ENCODE assay signal across 23 mouse cellular contexts in genomic region chr6:145296979-145297378, GRCm38 (mm10).
"Had no signal": no experiment of that assay in that cellular context is flagged by ENCODE, and none has a peak within 500 bp of the region (broad histone marks: within the 10 kb centered on the region; RNA-seq: fewer than 3 reads in every experiment).

No protein-coding gene starts in this region.

- H3K36me3 ChIP-seq: heart, embryonic 13.5 days; heart, embryonic 15.5 days; hindbrain, embryonic 13.5 days; hindbrain, embryonic 15.5 days; kidney, embryonic 15.5 days; limb, embryonic 10.5 days; limb, embryonic 12.5 days; liver, embryonic 13.5 days had no signal

- H3K27me3 ChIP-seq: hindbrain, embryonic 13.5 days; hindbrain, embryonic 15.5 days; kidney, embryonic 15.5 days; limb, embryonic 12.5 days; liver, embryonic 13.5 days had no signal

- H3K9ac ChIP-seq: heart, embryonic 13.5 days; heart, embryonic 15.5 days; hindbrain, embryonic 13.5 days; hindbrain, embryonic 15.5 days; kidney, embryonic 15.5 days; limb, embryonic 12.5 days; liver, embryonic 13.5 days had no signal

- H3K9me3 ChIP-seq: heart, embryonic 13.5 days; heart, embryonic 15.5 days; hindbrain, embryonic 13.5 days; hindbrain, embryonic 15.5 days; kidney, embryonic 15.5 days; limb, embryonic 10.5 days; limb, embryonic 12.5 days; liver, embryonic 13.5 days had no signal

- DNase-seq: gastrocnemius, postnatal 10 days; gastrocnemius, postnatal 25 days; heart, postnatal 36 days; kidney, adult 11 months; kidney, adult 2 months; kidney, adult 9 months; kidney, postnatal 14 days; kidney, postnatal 36 days; layer of hippocampus, adult 9-11 months; layer of hippocampus, postnatal 36 days; liver; liver, embryonic 13.5 days had no signal

- H3K27ac ChIP-seq: heart, embryonic 13.5 days; heart, embryonic 15.5 days; hindbrain, embryonic 13.5 days; hindbrain, embryonic 15.5 days; hindbrain, postnatal 0 days; kidney, embryonic 15.5 days; kidney, postnatal 0 days; limb, embryonic 10.5 days; limb, embryonic 12.5 days; liver, embryonic 13.5 days had no signal

- H3K4me2 ChIP-seq: heart, embryonic 11.5 days; heart, embryonic 13.5 days; heart, embryonic 15.5 days; hindbrain, embryonic 13.5 days; hindbrain, embryonic 15.5 days; kidney, embryonic 15.5 days; limb, embryonic 12.5 days; liver, embryonic 11.5 days; liver, embryonic 13.5 days had no signal

- H3K4me3 ChIP-seq: heart, embryonic 13.5 days; heart, embryonic 15.5 days; hindbrain, embryonic 13.5 days; hindbrain, embryonic 15.5 days; kidney, embryonic 15.5 days; limb, embryonic 10.5 days; limb, embryonic 12.5 days; liver, embryonic 13.5 days had no signal

- H3K4me1 ChIP-seq: hindbrain, embryonic 13.5 days; hindbrain, embryonic 15.5 days; kidney, embryonic 15.5 days; limb, embryonic 10.5 days had no signal

- ATAC-seq: hindbrain, postnatal 0 days had no signal
